Mouse (Mus musculus) embryonic facial prominence, embryonic 11.5 days (tissue): ENCODE results near the gene Gm10799. TPM values are rescaled to one million over a fixed set of nuclear protein-coding genes. Genes with fewer than 3 reads are reported as not detected.
A peak's percentile ranks its signal among the peaks of the same experiment; 100 is the strongest.

Source experiments
- ATAC-seq: fragments of 200-750 bp; cut with Nextera tagmentation; replicated peaks from 2 replicates; pipeline ENCODE4 v1.8.0; 2017; ENCODE audit warnings: low read depth; ENCODE audit not compliant: insufficient number of reproducible peaks, low FRiP score, low TSS enrichment
- DNase-seq: peaks from one replicate; pipeline ENCODE4 v3.0.0-alpha.2; 2015; ENCODE audit warnings: low spot score
- H3K27ac ChIP-seq: fragments of 300-500 bp; sonication (generic); replicated peaks from 2 replicates; pipeline ENCODE4 v1.5.1; 2014; ENCODE audit warnings: mild to moderate bottlenecking, low read depth, low read length, control low read depth
- H3K27me3 ChIP-seq: fragments of 300-500 bp; sonication (generic); 2 replicates; pipeline ENCODE4 v1.6.1; 2014; ENCODE audit warnings: mild to moderate bottlenecking, low read length, moderate library complexity, mixed read lengths; ENCODE audit not compliant: control insufficient read depth, insufficient read depth
- H3K36me3 ChIP-seq: fragments of 300-500 bp; sonication (generic); replicated peaks from 2 replicates; pipeline ENCODE4 v1.6.1; 2014; ENCODE audit warnings: low read depth, mild to moderate bottlenecking, low read length, moderate library complexity, mixed read lengths; ENCODE audit not compliant: control insufficient read depth, insufficient read depth
- H3K4me1 ChIP-seq: fragments of 300-500 bp; sonication (generic); 2 replicates; pipeline ENCODE4 v1.6.1; 2014; ENCODE audit warnings: low read length, mixed read lengths; ENCODE audit not compliant: control insufficient read depth, insufficient read depth
- H3K4me2 ChIP-seq: fragments of 300-500 bp; sonication (generic); 2 replicates; pipeline ENCODE4 v1.6.1; 2014; ENCODE audit warnings: low read depth, mild to moderate bottlenecking, control low read depth, low read length, moderate library complexity
- H3K4me3 ChIP-seq: fragments of 300-500 bp; sonication (generic); 2 replicates; pipeline ENCODE4 v1.5.1; 2014; ENCODE audit warnings: low read depth, low read length, control low read depth
- H3K9ac ChIP-seq: fragments of 300-500 bp; sonication (generic); replicated peaks from 2 replicates; pipeline ENCODE4 v1.6.1; 2014; ENCODE audit warnings: mild to moderate bottlenecking, control low read depth, low read length
- H3K9me3 ChIP-seq: fragments of 300-500 bp; sonication (generic); replicated peaks from 2 replicates; pipeline ENCODE4 v1.6.1; 2016; ENCODE audit warnings: mild to moderate bottlenecking, low read length, inconsistent platforms, mixed read lengths; ENCODE audit not compliant: control insufficient read depth
- WGBS: fragments of 180-500 bp; shearing (Covaris S2); extraction: QIAGEN DNeasy Blood & Tissue Kit; methylation state at CpG from one replicate; pipeline ENCODE4 v1.1.7; 2014; 5-methylcytosine and 5-hydroxymethylcytosine counted together
- polyA plus RNA-seq: library from polyadenylated mRNA; unstranded; fragments of >200 nt; fragmentation: Nextera tagmentation; extraction: Ambion mirVana; gene quantifications from 2 replicates; pipeline ENCODE4 v1.2.1, GENCODE M21; 2014

Gene Gm10799
- polyA plus RNA-seq, 1 experiment from 2014 or later: not detected

- Histone ChIP-seq H3K4me2 (no peak overlapping the region), H3K27me3 (no peaks in the 10 kb centered on the region), H3K4me1 (no peaks in the 10 kb centered on the region), H3K9ac (no peak overlapping the region), H3K27ac (no peak overlapping the region), H3K36me3 (no peaks in the 10 kb centered on the region; the same call in 1 of the 2 replicates), H3K9me3 (no peaks in the 10 kb centered on the region), H3K4me3 (no peak overlapping the region)
- ATAC-seq (no peak), DNase-seq (no peak)
- WGBS: 94% methylated on average over 15 of the region's 15 CpGs
Measured at GRCm38 (mm10) chr2:104042766-104043165, 25.6 kb downstream of the Gm10799 start.

GRCm38 (mm10) chr2:104041632-104042031 lies 26.7 kb downstream of the Gm10799 start:
- DNase-seq (no peak), ATAC-seq (no peak)
- Histone ChIP-seq H3K27ac (no peak overlapping the region), H3K4me1 (no peaks in the 10 kb centered on the region), H3K4me2 (no peak overlapping the region), H3K4me3 (no peak overlapping the region), H3K9me3 (no peaks in the 10 kb centered on the region), H3K27me3 (no peaks in the 10 kb centered on the region), H3K9ac (no peak overlapping the region), H3K36me3 (peaks cover 2% of the 10 kb centered on the region; the same call in 1 of the 2 replicates)
- WGBS: 78% methylated on average over 5 of the region's 5 CpGs

GRCm38 (mm10) chr2:104038236-104038635 lies 30.1 kb downstream of the Gm10799 start:
- Histone ChIP-seq H3K4me2 (no peak overlapping the region), H3K9me3 (no peaks in the 10 kb centered on the region), H3K36me3 (peaks cover 5% of the 10 kb centered on the region), H3K4me1 (no peaks in the 10 kb centered on the region), H3K4me3 (no peak overlapping the region), H3K27ac (no peak overlapping the region), H3K9ac (no peak overlapping the region), H3K27me3 (no peaks in the 10 kb centered on the region)
- ATAC-seq (no peak), DNase-seq (no peak)
- 74% methylated on average over 2 of the region's 2 CpGs for WGBS

GRCm38 (mm10) chr2:104036316-104036715 lies 32.0 kb downstream of the Gm10799 start:
- ATAC-seq: no peak
- peaks cover 5% of the 10 kb centered on the region for H3K36me3 ChIP-seq

DNA sequence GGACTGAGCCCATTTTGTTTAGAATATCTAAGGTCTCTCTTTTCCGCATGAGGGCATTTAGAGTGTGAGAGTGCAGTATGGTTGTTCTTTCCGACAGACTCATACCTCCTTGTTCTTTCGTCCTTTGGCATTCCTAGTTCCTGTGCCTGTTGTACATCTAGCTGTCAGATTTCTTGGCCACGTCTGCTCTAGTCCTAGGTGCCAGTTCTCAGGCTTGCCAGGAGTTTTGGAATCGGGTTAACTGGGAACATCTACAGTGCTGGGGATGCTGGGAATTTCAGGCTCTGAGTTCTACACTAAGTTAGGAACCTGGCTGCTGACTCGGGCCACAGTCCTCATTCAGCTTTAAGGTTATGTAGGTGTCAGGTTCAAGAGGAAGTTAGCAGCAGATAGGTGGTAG lies 32.8 kb downstream of the Gm10799 start:
- Histone ChIP-seq H3K27ac (no peak overlapping the region), H3K36me3 (peaks cover 5% of the 10 kb centered on the region), H3K4me2 (no peak overlapping the region), H3K9ac (no peak overlapping the region), H3K27me3 (no peaks in the 10 kb centered on the region), H3K4me1 (no peaks in the 10 kb centered on the region), H3K9me3 (no peaks in the 10 kb centered on the region), H3K4me3 (no peak overlapping the region)
- WGBS: 91% methylated on average over 6 of the region's 6 CpGs
- ATAC-seq (no peak), DNase-seq (no peak)

More at GRCm38 (mm10) chr2:104036316-104036715, 32.0 kb downstream of the Gm10799 start:
- H3K27me3 ChIP-seq: no peaks in the 10 kb centered on the region
- no peak overlapping the region for H3K4me3 ChIP-seq
- WGBS: 85% methylated on average over 3 of the region's 3 CpGs
- no peaks in the 10 kb centered on the region for H3K4me1 ChIP-seq
- no peak overlapping the region for H3K4me2 ChIP-seq
- no peak overlapping the region for H3K9ac ChIP-seq
- H3K9me3 ChIP-seq: no peaks in the 10 kb centered on the region
- no peak overlapping the region for H3K27ac ChIP-seq
- no peak for DNase-seq

DNA sequence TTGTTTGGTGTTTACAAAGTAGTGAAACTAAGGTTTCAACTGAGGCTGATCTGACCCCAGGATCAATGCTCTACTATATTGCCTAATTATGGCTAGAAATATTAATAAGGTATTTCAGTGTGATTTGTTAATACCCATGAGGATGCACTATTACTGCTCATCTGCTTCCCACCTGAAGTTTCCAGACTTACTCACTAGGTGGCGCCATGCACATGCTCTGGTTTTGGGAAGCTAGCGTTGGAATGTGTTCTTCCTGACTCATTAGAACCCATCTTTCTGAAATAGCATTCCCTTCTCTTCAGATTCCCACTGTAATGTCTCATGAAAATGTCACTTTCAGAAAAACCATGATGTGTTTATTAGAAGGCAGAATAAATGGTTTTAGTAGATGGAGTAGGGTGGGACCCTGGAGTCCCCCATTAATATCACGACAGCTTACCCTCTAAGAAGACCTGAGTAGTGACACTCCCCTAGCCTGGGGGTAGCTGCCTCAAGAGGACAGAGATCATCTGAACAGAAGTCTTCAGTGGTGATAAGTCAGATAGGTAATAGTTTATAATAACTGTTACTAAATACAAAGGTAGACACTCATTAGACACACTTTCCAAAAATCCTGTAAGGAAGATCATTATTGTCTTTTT lies 33.4 kb downstream of the Gm10799 start:
- Histone ChIP-seq H3K4me2 (no peak overlapping the region), H3K27ac (no peak overlapping the region), H3K9me3 (no peaks in the 10 kb centered on the region), H3K9ac (no peak overlapping the region), H3K36me3 (peaks cover 5% of the 10 kb centered on the region), H3K27me3 (no peaks in the 10 kb centered on the region), H3K4me1 (no peaks in the 10 kb centered on the region), H3K4me3 (no peak overlapping the region)
- ATAC-seq (no peak), DNase-seq (peak; percentile 81)
- WGBS: 34% methylated on average over 3 of the region's 3 CpGs

- Histone ChIP-seq H3K4me2 (no peak overlapping the region), H3K4me1 (no peaks in the 10 kb centered on the region), H3K36me3 (peaks cover 4% of the 10 kb centered on the region; the same call in 1 of the 2 replicates), H3K27me3 (no peaks in the 10 kb centered on the region), H3K9ac (no peak overlapping the region), H3K4me3 (no peak overlapping the region), H3K9me3 (no peaks in the 10 kb centered on the region), H3K27ac (no peak overlapping the region)
- WGBS: 83% methylated on average over 3 of the region's 3 CpGs
- DNase-seq (no peak), ATAC-seq (no peak)
Measured at GRCm38 (mm10) chr2:104032056-104032455, 36.3 kb downstream of the Gm10799 start.

- Histone ChIP-seq H3K27ac (no peak overlapping the region), H3K36me3 (no peaks in the 10 kb centered on the region), H3K4me2 (no peak overlapping the region), H3K4me1 (no peaks in the 10 kb centered on the region), H3K9ac (no peak overlapping the region), H3K27me3 (no peaks in the 10 kb centered on the region), H3K9me3 (no peaks in the 10 kb centered on the region), H3K4me3 (no peak overlapping the region)
- DNase-seq: no peak
- 83% methylated on average over 3 of the region's 3 CpGs for WGBS
- ATAC-seq: no peak
Measured at GRCm38 (mm10) chr2:104030381-104030780, 38.0 kb downstream of the Gm10799 start.
